Mouse (Mus musculus): ENCODE measurements around the gene Il2ra.

DNA sequence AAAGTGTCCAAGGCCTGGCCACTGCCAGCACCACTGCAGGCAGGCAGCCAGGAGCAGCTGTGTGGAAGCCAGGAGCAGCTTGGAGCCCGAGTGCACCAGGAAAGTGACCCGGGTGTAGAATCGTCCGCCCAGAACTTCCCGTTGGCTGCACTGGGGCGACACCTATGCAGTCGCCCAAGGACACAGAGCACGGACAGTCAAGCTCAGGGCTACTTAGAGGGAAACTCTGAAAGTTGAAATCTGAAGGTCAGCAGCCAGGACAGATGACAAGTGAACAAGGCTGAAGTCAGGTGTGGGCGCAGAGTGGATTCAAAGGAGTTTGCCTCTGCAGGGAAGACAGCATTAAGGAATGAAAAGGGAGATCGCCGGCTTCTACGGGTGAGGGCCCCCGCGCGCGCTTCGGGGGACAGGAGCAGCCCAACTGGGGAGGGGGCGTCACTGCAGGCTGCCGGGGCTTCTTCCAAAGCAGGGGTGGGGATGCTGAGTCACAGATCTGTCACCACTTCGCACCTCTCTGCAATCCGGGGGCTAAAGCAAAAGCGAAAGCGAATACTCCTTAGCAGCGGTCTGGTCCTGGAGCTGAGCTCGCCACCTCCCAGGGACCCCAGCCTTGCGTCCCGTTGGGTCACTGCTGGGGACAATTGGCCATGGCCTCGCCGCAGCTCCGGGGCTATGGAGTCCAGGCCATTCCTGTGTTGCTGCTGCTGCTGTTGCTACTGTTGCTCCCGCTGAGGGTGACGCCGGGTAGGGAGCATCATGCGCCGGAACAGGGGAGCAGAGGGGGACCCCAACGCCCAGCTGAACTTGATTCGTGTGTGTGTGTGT lies 62.8 kb downstream of the Il2ra start, which contains the start of gene Il15ra:
- TF ChIP-seq CTCF (IDR thresholded peaks at IDR 0.05; ENCODE audit: borderline replicate concordance, insufficient read depth, low read depth, low read length) (no peak), POLR2A (IDR thresholded peaks at IDR 0.05; ENCODE audit: borderline replicate concordance, insufficient read depth, low read length) (no peak)
